Comparison of ENCODE assay signal across 13 mouse cellular contexts in the genomic region with DNA sequence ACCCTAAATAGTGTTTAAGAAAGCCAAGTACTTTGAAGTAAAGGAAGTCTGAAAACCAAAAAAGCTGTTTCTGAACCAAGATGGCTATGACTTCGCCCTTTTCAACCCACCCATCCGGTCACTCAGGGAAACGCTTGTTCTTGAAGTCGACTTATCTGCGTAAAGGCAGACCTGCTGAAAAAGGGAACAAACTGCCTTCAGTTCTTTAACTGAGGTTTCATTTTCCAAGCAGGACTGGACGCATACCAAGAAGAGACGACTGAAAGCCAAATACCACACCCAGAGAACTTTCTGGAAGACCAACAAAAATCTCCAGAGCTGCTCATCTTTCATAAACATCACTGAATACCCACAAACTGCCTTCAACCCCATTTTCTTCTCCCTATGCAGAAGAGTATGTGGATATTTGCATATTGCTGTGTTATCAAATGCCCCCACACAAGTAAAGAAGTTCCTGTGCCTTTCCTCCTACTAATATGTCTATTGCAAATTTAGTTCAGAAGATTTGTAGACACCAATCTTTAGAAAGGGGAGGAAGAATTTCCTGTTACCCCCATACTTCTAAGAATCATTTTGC.
DNase-seq lines count a peak whose midpoint lies in the region; ATAC-seq and TF ChIP-seq lines count a peak whose summit lies in the region.
"Had no signal": no experiment of that assay in that cellular context is flagged by ENCODE, and none has a peak within 500 bp of the region (broad histone marks: within the 10 kb centered on the region; RNA-seq: fewer than 3 reads in every experiment).

No protein-coding gene starts in this region.

- in situ Hi-C loops in CH12.LX (cut with MboI; ENCODE audit: low pct_ligation_motif_present, low pct_unique_long_range_greater_than_20kb, low sequenced_read_pairs), result no loop called here

- H3K27ac ChIP-seq in heart, embryonic 12.5 days (ENCODE audit: poor library complexity, severe bottlenecking), result no peak overlapping the region
- H3K27ac ChIP-seq in CH12.LX (ENCODE audit: insufficient read depth, low read depth), result peak overlapping the region; percentile 36
- H3K27ac ChIP-seq in forebrain, embryonic 16.5 days (ENCODE audit: low read length), result no peak overlapping the region
- H3K27ac ChIP-seq: forebrain, embryonic 10.5 days; hindbrain, embryonic 15.5 days; limb, embryonic 13.5 days; stomach, postnatal 0 days had no signal

- no peaks in the 10 kb centered on the region for H3K36me3 ChIP-seq in heart, embryonic 12.5 days
- H3K36me3 ChIP-seq in CH12.LX (replicated peaks in 1 of 2; ENCODE audit: control insufficient read depth in 1 of 2, insufficient read depth in 1 of 2, low read length in 1 of 2), result no peaks in the 10 kb centered on the region
- H3K36me3 ChIP-seq in forebrain, embryonic 16.5 days (ENCODE audit: control insufficient read depth, insufficient read depth), result no peaks in the 10 kb centered on the region
- H3K36me3 ChIP-seq: forebrain, embryonic 10.5 days; hindbrain, embryonic 15.5 days; limb, embryonic 13.5 days had no signal

- dilution Hi-C loops in CH12.LX (cut with MboI; ENCODE audit: extremely low pct_ligation_motif_present, extremely low pct_unique_long_range_greater_than_20kb, low sequenced_read_pairs), result no loop called here

- no peak for ATAC-seq in heart, embryonic 12.5 days (ENCODE audit: insufficient number of reproducible peaks, low FRiP score)
- peak; percentile 96 for ATAC-seq in megakaryocyte, adult 5-6 weeks (ENCODE audit: poor library complexity, severe bottlenecking)
- no peak for ATAC-seq in forebrain, embryonic 16.5 days
- ATAC-seq in activated CD4-positive, CD25-positive, alpha-beta regulatory T cell, adult 4 months, result no peak

- 0 out of 2 replicates have a peak, but pooled peaks cover 2% of the 10 kb centered on the region for H3K9me3 ChIP-seq in heart, embryonic 12.5 days (replicated peaks)
- H3K9me3 ChIP-seq in CH12.LX (replicated peaks; ENCODE audit: low read length), result peaks cover 5% of the 10 kb centered on the region
- H3K9me3 ChIP-seq in forebrain, embryonic 16.5 days (ENCODE audit: control insufficient read depth, low read length), result no peaks in the 10 kb centered on the region
- H3K9me3 ChIP-seq: forebrain, embryonic 10.5 days; hindbrain, embryonic 15.5 days; limb, embryonic 13.5 days had no signal

- TF ChIP-seq CTCF in CH12.LX (conservative IDR thresholded peaks at IDR 0.05 in 1 of 2, IDR thresholded peaks at IDR 0.05 in 1 of 2; ENCODE audit: low read depth in 2 of 2, low read length in 2 of 2), result no peak

- TF ChIP-seq POLR2A in CH12.LX (IDR thresholded peaks at IDR 0.05; ENCODE audit: low read depth, low read length), result no peak

- TF ChIP-seq RAD21 in CH12.LX (IDR thresholded peaks at IDR 0.05; ENCODE audit: low read depth, low read length), result no peak

- H3K9ac ChIP-seq in heart, embryonic 12.5 days, result no peak overlapping the region
- H3K9ac ChIP-seq in CH12.LX (ENCODE audit: insufficient read depth, low read depth), result peak overlapping the region; percentile 21; the same call in 1 of the 2 replicates
- no peak overlapping the region for H3K9ac ChIP-seq in forebrain, embryonic 16.5 days (replicated peaks; ENCODE audit: low read depth, low read length)
- H3K9ac ChIP-seq: hindbrain, embryonic 15.5 days; limb, embryonic 13.5 days had no signal

- peak; percentile 27 to 38 for DNase-seq in heart, adult 18-20 months
- peak; percentile 29 for DNase-seq in CH12.LX (ENCODE audit: extremely low read depth)
- DNase-seq in c-Kit-positive CD71-negative TER-119-negative erythroid progenitor cells, embryonic 14.5 days (ENCODE audit: low read depth), result peak; percentile 25
- DNase-seq in layer of hippocampus, postnatal 14 days (ENCODE audit: low spot score in 2 of 2), result no peak
- DNase-seq: kidney, adult 9 months had no signal

- no peaks in the 10 kb centered on the region for H3K4me1 ChIP-seq in heart, embryonic 12.5 days (replicated peaks)
- H3K4me1 ChIP-seq in CH12.LX (ENCODE audit: control insufficient read depth in 1 of 2, insufficient read depth in 2 of 2), result peaks cover 0 to 9% of the 10 kb centered on the region in 2 experiments; a peak in 2 of 4 replicates
- no peaks in the 10 kb centered on the region for H3K4me1 ChIP-seq in forebrain, embryonic 16.5 days (replicated peaks; ENCODE audit: control insufficient read depth, insufficient read depth, low read length)
- H3K4me1 ChIP-seq: forebrain, embryonic 10.5 days; hindbrain, embryonic 15.5 days; limb, embryonic 13.5 days had no signal

- H3K4me3 ChIP-seq in heart, embryonic 12.5 days, result no peak overlapping the region
- no peak overlapping the region for H3K4me3 ChIP-seq in CH12.LX (replicated peaks in 1 of 3; ENCODE audit: low read depth in 2 of 3, low read length in 2 of 3, poor library complexity in 1 of 3)
- no peak overlapping the region for H3K4me3 ChIP-seq in forebrain, embryonic 16.5 days (replicated peaks; ENCODE audit: low read length)
- H3K4me3 ChIP-seq: forebrain, embryonic 10.5 days; hindbrain, embryonic 15.5 days; limb, embryonic 13.5 days had no signal

- no peak overlapping the region for H3K4me2 ChIP-seq in heart, embryonic 12.5 days
- peak overlapping the region; percentile 39 for H3K4me2 ChIP-seq in CH12.LX (ENCODE audit: insufficient read depth, low read depth, poor library complexity, severe bottlenecking)
- no peak overlapping the region for H3K4me2 ChIP-seq in forebrain, embryonic 16.5 days (ENCODE audit: low read length)
- H3K4me2 ChIP-seq: hindbrain, embryonic 15.5 days; limb, embryonic 13.5 days had no signal

- 79% methylated on average over 7 of the region's 7 CpGs for WGBS in heart, embryonic 12.5 days
- 92% methylated on average over 7 of the region's 7 CpGs for WGBS in forebrain, embryonic 16.5 days

- H3K79me2 ChIP-seq in CH12.LX (replicated peaks; ENCODE audit: control insufficient read depth, extremely low read depth, insufficient read depth, poor library complexity, severe bottlenecking), result no peaks in the 10 kb centered on the region

- TF ChIP-seq EP300 in CH12.LX (IDR thresholded peaks at IDR 0.05; ENCODE audit: low read length), result peak; percentile 15; the same call in 1 of the 2 replicates

- H3K27me3 ChIP-seq in heart, embryonic 12.5 days (replicated peaks), result no peaks in the 10 kb centered on the region
- H3K27me3 ChIP-seq in CH12.LX (replicated peaks), result no peaks in the 10 kb centered on the region
- no peaks in the 10 kb centered on the region for H3K27me3 ChIP-seq in forebrain, embryonic 16.5 days (replicated peaks; ENCODE audit: control insufficient read depth, insufficient read depth, low read length)
- H3K27me3 ChIP-seq: hindbrain, embryonic 15.5 days; limb, embryonic 13.5 days had no signal

TF ChIP-seq in CH12.LX, 34 proteins besides CTCF, POLR2A, EP300 and RAD21:
- TF ChIP-seq IRF4 (IDR thresholded peaks at IDR 0.05; ENCODE audit: low read depth, low read length), result peak; percentile 26; the same call in 1 of the 2 replicates
- no peak for TF ChIP-seq JUN (IDR thresholded peaks at IDR 0.05; ENCODE audit: insufficient read depth, low read depth, low read length)
- TF ChIP-seq RCOR1 (conservative IDR thresholded peaks at IDR 0.05; ENCODE audit: low read depth, low read length), result no peak
- TF ChIP-seq ETS1 (conservative IDR thresholded peaks at IDR 0.05; ENCODE audit: low read depth, low read length), result no peak
- TF ChIP-seq SIN3A (IDR thresholded peaks at IDR 0.05; ENCODE audit: low read length), result no peak
- TF ChIP-seq NELFE (IDR thresholded peaks at IDR 0.05; ENCODE audit: low read depth, low read length), result no peak
- TF ChIP-seq KAT2A (IDR thresholded peaks at IDR 0.05; ENCODE audit: insufficient replicate concordance, low read length), result no peak
- 0 out of 2 replicates have a peak, but pooled peaks have one; percentile 7 for TF ChIP-seq TCF12 (IDR thresholded peaks at IDR 0.05; ENCODE audit: low read depth, low read length)
- TF ChIP-seq MYC (IDR thresholded peaks at IDR 0.05; ENCODE audit: low read depth, low read length), result no peak
- no peak for TF ChIP-seq POLR2AphosphoS2 (IDR thresholded peaks at IDR 0.05; ENCODE audit: low read depth, low read length)
- TF ChIP-seq USF2 (conservative IDR thresholded peaks at IDR 0.05; ENCODE audit: low read depth, low read length), result no peak
- no peak for TF ChIP-seq CHD1 (IDR thresholded peaks at IDR 0.05; ENCODE audit: low read depth, low read length)
- TF ChIP-seq MEF2A (IDR thresholded peaks at IDR 0.05; ENCODE audit: borderline replicate concordance, low read depth, low read length), result 0 out of 2 replicates have a peak, but pooled peaks have one; percentile 26
- no peak for TF ChIP-seq USF1 (IDR thresholded peaks at IDR 0.05; ENCODE audit: low read depth, low read length)
- no peak for TF ChIP-seq ZNF384 (IDR thresholded peaks at IDR 0.05; ENCODE audit: low read depth, low read length)
- TF ChIP-seq CHD2 (IDR thresholded peaks at IDR 0.05; ENCODE audit: low read length), result no peak
- TF ChIP-seq SMC3 (IDR thresholded peaks at IDR 0.05; ENCODE audit: low read depth, low read length), result no peak
- TF ChIP-seq MAZ (IDR thresholded peaks at IDR 0.05; ENCODE audit: low read depth, low read length), result no peak
- TF ChIP-seq JUND (conservative IDR thresholded peaks at IDR 0.05; ENCODE audit: low read depth, low read length), result no peak
- 0 out of 2 replicates have a peak, but pooled peaks have one; percentile 46 for TF ChIP-seq TBP (conservative IDR thresholded peaks at IDR 0.05; ENCODE audit: low read depth, low read length)
- TF ChIP-seq PAX5 (IDR thresholded peaks at IDR 0.05; ENCODE audit: low read length), result no peak
- no peak for TF ChIP-seq MAX (IDR thresholded peaks at IDR 0.05; ENCODE audit: low read length)
- no peak for TF ChIP-seq NRF1 (IDR thresholded peaks at IDR 0.05; ENCODE audit: low read depth, low read length)
- TF ChIP-seq ELF1 (IDR thresholded peaks at IDR 0.05; ENCODE audit: low read depth, low read length), result no peak
- no peak for TF ChIP-seq UBTF (IDR thresholded peaks at IDR 0.05; ENCODE audit: low read depth, low read length)

Comparison
In these comparisons a context has a peak if more than half of its experiments do, and no peak if none do; other contexts are left out.
1. DNase-seq: peak in heart, adult 18-20 months (2 of 2), CH12.LX (single experiment) and c-Kit-positive CD71-negative TER-119-negative erythroid progenitor cells, embryonic 14.5 days (single experiment); none in layer of hippocampus, postnatal 14 days (0 of 2).